Mouse (Mus musculus) ES-Bruce4 (cell line): Measurements from ENCODE around the gene Lenep.

Experiments
- CTCF ChIP-seq: IDR thresholded peaks from one replicate; pipeline ENCODE4 v1.8.1; 2011; ENCODE audit warnings: low read depth, low read length
- POLR2A ChIP-seq: IDR thresholded peaks from one replicate; pipeline ENCODE4 v1.8.1; 2011; ENCODE audit warnings: low read length; ENCODE audit not compliant: insufficient read depth

GRCm38 (mm10) chr3:89383651-89384255 is 18.8 kb downstream of the Lenep start:
- no peak for TF ChIP-seq CTCF
- TF ChIP-seq POLR2A = no peak
